Mouse (Mus musculus) layer of hippocampus, postnatal 25 days (tissue): Measurements from ENCODE around the gene Vps26c. TPM values are rescaled to one million over a fixed set of nuclear protein-coding genes. Genes with fewer than 3 reads are reported as not detected.

Source experiments
- DNase-seq, 2 experiments: peaks; one replicate each; pipeline ENCODE4 v3.0.0; 2022; ENCODE audit warnings: mixed read lengths in 2 of 2, low spot score in 1 of 2; ENCODE audit errors: extremely low spot score in 1 of 2
- total RNA-seq, 2 experiments: library from RNA; stranded (reverse); gene quantifications; 2 replicates each; pipeline ENCODE4 v1.2.3; 2021

Gene Vps26c
- total RNA-seq, 2 experiments from 2014 or later, result 31.9 to 34.6 TPM

- DNase-seq, result no peak
These were observed 23.2 kb upstream of the Vps26c start for GRCm38 (mm10) chr16:94549813-94550212.

DNA sequence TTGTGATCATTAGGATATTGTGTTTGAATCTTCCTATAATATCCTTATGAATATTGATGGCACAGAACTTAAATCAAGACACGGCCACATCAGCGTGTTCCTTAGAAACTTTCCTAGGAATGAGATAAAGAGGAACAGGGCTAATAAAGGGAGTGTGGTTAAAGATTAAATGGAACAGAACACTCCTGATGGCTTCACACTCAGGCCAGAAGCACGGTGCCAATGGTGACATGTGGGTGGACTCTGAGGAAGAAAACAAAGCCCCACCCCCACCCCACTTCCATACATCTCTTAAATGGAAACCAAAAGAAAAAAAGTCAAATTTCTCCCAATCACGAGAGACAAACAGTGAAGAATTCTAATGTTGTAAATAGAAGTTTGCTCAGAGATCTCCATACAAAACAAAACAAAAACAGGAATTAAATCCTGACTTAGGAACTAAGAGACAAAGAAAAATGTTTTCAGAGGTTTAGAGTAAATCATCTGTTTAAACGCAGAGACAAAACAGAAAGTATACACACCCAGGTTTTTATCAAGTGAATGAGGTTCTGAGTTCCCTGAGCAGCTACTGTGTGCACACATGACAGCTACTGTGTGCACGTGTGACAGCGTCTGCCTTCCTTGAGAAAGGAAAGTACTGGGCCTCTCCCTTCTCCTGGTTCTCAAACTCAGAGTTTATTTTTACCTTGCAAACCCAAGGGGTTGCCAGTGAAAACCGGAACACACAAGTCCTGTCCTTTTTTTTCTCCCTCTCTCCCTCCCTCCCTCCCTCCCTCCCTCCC lies 19.3 kb upstream of the Vps26c start:
- no peak for DNase-seq

- DNase-seq, result no peak
These were observed 18.0 kb upstream of the Vps26c start for GRCm38 (mm10) chr16:94544540-94545105.

GRCm38 (mm10) chr16:94542898-94543297 lies 16.3 kb upstream of the Vps26c start:
- DNase-seq, result no peak

DNA sequence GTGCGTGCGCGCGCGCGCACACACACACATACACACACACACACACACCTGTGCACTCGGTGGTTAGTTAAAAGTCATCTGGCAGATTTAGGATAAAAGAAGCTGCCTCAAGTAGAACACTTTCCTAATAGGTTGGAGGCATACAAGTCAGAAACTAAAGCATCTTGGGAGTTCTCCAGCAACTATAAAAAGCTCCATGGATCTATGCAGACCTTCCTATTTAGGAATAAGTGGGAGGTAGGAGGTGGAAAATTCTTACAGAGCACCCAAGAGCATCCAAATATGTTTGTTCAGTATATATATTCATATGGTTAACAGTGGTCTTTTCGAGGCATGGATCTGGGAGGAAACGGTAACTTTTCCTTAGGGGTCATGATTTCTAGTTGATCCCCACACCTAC lies 13.5 kb upstream of the Vps26c start:
- no peak for DNase-seq

DNA sequence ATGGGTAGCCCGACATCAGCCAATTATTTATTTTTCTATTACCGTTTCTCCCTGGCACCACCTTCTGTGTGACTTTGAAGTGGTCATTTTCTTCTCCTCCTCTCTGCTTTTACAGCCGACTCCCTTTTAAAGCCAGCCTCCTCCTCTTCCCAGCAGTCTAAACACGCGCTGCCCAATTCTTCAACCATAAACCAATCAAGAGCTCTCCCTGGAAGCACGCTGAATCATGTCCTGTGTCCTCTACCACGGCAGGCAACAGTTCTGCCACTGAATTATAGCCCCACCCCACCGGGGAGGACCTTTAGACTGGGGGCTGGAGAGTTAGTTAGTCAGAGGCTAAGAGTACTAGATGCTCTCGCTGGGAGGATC lies 10.5 kb upstream of the Vps26c start:
- no peak for DNase-seq

GRCm38 (mm10) chr16:94536417-94537158 lies 10.0 kb upstream of the Vps26c start:
- no peak for DNase-seq

DNA sequence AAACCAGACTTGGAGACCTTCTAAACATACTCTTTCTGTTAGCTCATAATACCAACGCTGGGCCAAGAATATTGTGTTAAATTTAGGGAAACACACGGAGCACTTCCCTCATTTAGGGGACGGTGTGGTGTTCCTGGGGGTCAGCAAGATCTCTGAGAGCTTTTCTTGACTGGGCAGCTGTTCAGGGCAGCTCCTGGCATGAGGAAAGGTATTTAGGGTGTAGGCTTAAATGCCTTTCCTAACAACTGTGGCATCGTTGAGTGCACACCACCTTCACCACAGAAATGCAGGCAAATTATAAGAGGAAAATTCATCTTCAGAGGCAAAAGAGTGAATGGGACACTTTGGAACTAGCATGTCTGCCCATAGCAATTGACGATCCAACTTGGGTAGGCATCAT lies 9.1 kb upstream of the Vps26c start:
- no peak for DNase-seq

DNA sequence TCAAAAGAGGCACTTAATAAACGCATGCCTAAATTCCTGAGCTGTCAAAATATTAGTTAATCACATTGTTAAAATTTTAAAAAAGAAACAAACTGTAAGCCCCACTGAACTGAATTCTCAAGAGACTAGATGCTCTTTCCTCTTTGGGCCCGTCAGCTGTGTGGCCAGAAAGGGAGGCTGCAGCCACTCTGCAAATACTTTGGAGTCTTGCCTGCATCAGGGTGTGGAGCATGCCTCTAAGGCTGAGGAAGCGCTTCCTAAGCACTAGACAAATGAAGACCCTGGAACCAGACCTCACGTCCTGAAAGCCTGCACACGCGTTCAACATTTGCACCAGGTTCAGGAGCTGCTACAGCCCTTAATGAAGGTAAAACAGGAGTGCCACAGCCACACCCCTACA lies 7.0 kb upstream of the Vps26c start:
- DNase-seq, result no peak

DNA sequence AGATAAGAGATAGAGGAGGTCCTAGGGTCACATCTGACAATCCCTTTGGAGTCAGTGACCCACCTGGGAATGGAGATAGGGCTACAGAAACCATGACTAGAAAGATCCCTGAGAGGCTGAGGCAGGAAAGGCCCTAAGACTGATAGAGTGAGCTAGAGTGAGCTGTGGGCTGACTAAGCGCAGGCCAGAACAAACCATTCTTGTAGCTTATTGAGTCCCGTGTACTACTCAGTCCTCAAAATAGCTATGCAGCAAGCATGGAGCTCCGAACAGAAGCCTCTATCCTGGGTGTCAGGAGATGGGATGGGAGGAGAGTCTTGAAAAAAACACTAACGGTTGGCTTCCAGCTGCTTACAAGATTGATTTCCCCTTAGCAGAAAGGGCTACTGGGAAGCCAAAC lies 4.6 kb upstream of the Vps26c start:
- no peak for DNase-seq

- no peak for DNase-seq
These were observed 916 bp upstream of the Vps26c start for GRCm38 (mm10) chr16:94527546-94527945.

GRCm38 (mm10) chr16:94527152-94527534 lies 513 bp upstream of the Vps26c start:
- no peak for DNase-seq

GRCm38 (mm10) chr16:94525955-94526343 lies 681 bp downstream of the Vps26c start:
- DNase-seq, result no peak

DNA sequence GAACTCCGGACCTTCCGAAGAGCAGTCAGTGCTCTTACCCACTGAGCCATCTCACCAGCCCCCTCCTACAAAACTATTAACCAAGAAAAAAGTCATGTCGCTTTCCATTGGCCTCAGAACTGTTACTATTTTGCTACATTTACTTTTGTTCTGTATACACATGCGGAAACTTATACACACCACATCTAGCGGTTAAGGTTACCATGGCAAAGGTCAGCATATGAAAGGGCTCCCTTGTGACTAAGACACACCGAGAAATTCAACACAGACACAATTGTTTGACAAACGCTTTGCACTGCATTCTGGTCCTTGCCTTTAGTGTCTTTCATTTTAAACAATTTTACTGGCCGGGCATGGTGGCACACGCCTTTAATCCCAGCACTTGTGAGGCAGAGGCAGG lies 1.9 kb downstream of the Vps26c start:
- no peak for DNase-seq

GRCm38 (mm10) chr16:94523594-94524377 lies 2.8 kb downstream of the Vps26c start:
- DNase-seq, result no peak

GRCm38 (mm10) chr16:94519028-94519427 lies 7.6 kb downstream of the Vps26c start:
- DNase-seq, result no peak

DNA sequence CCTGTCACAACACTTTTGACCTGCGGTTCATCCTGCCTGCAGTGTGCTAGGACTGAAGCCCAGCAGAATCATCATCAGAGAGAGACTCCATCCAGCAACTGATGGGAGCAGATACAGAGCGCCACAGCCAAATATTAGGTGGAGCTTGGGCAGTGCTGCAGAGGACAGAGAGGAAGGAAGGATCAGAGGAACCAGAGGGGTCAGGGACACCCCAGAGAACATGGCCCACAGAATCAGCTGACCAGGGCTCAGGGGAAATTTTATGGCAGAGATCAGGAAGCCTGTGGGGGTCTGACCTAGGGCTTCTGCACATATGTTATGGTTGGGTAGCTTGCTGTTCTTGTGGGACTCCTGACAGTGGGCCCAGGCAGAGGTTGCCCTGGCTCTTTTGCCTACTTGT lies 9.0 kb downstream of the Vps26c start:
- DNase-seq, result no peak

DNA sequence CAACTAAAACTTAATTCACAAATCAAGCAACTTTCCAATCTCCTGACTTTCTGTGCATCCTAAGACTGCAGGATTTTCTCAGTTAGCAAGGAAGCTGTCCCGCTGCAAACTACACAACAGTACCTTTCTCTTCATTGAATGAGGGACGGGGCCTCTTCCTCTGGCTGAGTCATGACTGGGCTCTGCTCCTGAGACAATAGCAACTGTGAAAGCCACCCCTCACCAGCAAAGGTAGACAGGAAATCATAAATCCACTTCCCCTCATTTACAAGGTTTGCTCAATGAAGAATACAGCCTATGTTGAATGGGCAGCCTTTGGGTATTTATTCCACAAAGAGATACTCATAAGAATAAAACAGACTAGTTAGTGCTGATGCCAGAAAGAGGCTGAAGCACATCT lies 16.6 kb downstream of the Vps26c start:
- DNase-seq, result no peak

- no peak for DNase-seq
These were observed 17.9 kb downstream of the Vps26c start for GRCm38 (mm10) chr16:94508769-94509168.

- DNase-seq, result no peak
These were observed 19.6 kb downstream of the Vps26c start for GRCm38 (mm10) chr16:94507071-94507470.

GRCm38 (mm10) chr16:94504192-94504591 lies 22.4 kb downstream of the Vps26c start:
- DNase-seq, result no peak
